Mouse (Mus musculus) layer of hippocampus, adult 9-10 months (tissue): ENCODE measurements at regions not wholly inside any gene's neighbourhood (a gene's known extent, or its start where the extent isn't known, plus 50 kb on each side); places are given as distances from the start of the nearest gene placed in this dataset.

Experiments used
- DNase-seq: peaks from one replicate; pipeline ENCODE4 v3.0.0; 2022; ENCODE audit warnings: low spot score

GRCm38 (mm10) chr13:16670047-16670733 lies 658.5 kb downstream of the Inhba start:
- DNase-seq = no peak

- DNase-seq = no peak
Measured at GRCm38 (mm10) chr13:16670736-16671135, 659.1 kb downstream of the Inhba start.

GRCm38 (mm10) chr13:16676873-16677272 lies 665.2 kb downstream of the Inhba start:
- DNase-seq = no peak

- DNase-seq = no peak
Measured at GRCm38 (mm10) chr13:16678246-16679024, 666.8 kb downstream of the Inhba start.

- no peak for DNase-seq
Measured at GRCm38 (mm10) chr13:16694201-16694600, 682.5 kb downstream of the Inhba start.

GRCm38 (mm10) chr13:16700934-16701333 lies 689.3 kb downstream of the Inhba start:
- DNase-seq = no peak

- no peak for DNase-seq
Measured at GRCm38 (mm10) chr13:16702138-16702537, 690.5 kb downstream of the Inhba start.

- DNase-seq = no peak
Measured at GRCm38 (mm10) chr13:16705217-16706104, 693.8 kb downstream of the Inhba start.

GRCm38 (mm10) chr13:16706105-16706442 lies 694.4 kb downstream of the Inhba start:
- no peak for DNase-seq

GRCm38 (mm10) chr13:16715296-16715960 lies 703.8 kb downstream of the Inhba start:
- DNase-seq = no peak

- no peak for DNase-seq
Measured at GRCm38 (mm10) chr13:16716340-16716739, 704.7 kb downstream of the Inhba start.

- DNase-seq = no peak
Measured at GRCm38 (mm10) chr13:16716796-16717749, 705.4 kb downstream of the Inhba start.

GRCm38 (mm10) chr13:16720090-16720489 lies 708.4 kb downstream of the Inhba start:
- DNase-seq = no peak

GRCm38 (mm10) chr13:16725350-16725749 lies 713.7 kb downstream of the Inhba start:
- DNase-seq = no peak

- no peak for DNase-seq
Measured at GRCm38 (mm10) chr13:16738313-16738712, 726.7 kb downstream of the Inhba start.

- DNase-seq = no peak
Measured at GRCm38 (mm10) chr13:16739563-16739962, 727.9 kb downstream of the Inhba start.

- no peak for DNase-seq
Measured at GRCm38 (mm10) chr13:16744237-16744636, 732.6 kb downstream of the Inhba start.

GRCm38 (mm10) chr13:16745644-16746043 lies 734.0 kb downstream of the Inhba start:
- DNase-seq = no peak

- DNase-seq = no peak
Measured at GRCm38 (mm10) chr13:16746451-16746850, 734.8 kb downstream of the Inhba start.

GRCm38 (mm10) chr13:16756264-16756663 lies 744.6 kb downstream of the Inhba start:
- DNase-seq = no peak

- DNase-seq = no peak
Measured at GRCm38 (mm10) chr13:16760045-16760444, 748.4 kb downstream of the Inhba start.
